Mouse (Mus musculus) heart, embryonic 14.5 days (tissue): Measurements from ENCODE around the gene Gm15128. TPM values are rescaled to one million over a fixed set of nuclear protein-coding genes. Genes with fewer than 3 reads are reported as not detected.
"Not testable (repeated sequence)": the region's sequence is repeated elsewhere in the genome, so short reads cannot be mapped to it uniquely, and the experiment has no call there.

Source experiments
- ATAC-seq: fragments of 200-750 bp; cut with Nextera tagmentation; 2 replicates; pipeline ENCODE4 v1.8.0; 2017; ENCODE audit warnings: low read depth, moderate TSS enrichment; ENCODE audit not compliant: insufficient number of reproducible peaks, insufficient read depth, low FRiP score
- H3K27ac ChIP-seq, 2 experiments: fragments of 200-500 bp in 1 of 2; fragments of 300-500 bp in 1 of 2; sonication (generic) in 1 of 2; replicated peaks in 1 of 2; 2 replicates each; pipeline ENCODE4 v1.5.1; 2012 to 2014; ENCODE audit warnings: low read depth in 2 of 2, low read length in 2 of 2, control low read depth in 1 of 2, mild to moderate bottlenecking in 1 of 2, mixed read lengths in 1 of 2; ENCODE audit not compliant: control insufficient read depth in 1 of 2, insufficient read depth in 1 of 2
- H3K27me3 ChIP-seq: fragments of 300-500 bp; sonication (generic); 2 replicates; pipeline ENCODE4 v1.6.1; 2014; ENCODE audit warnings: mild to moderate bottlenecking, low read length, control low read depth; ENCODE audit not compliant: control insufficient read depth, insufficient read depth
- H3K36me3 ChIP-seq: fragments of 300-500 bp; sonication (generic); 2 replicates; pipeline ENCODE4 v1.6.1; 2014; ENCODE audit warnings: mild to moderate bottlenecking, control low read depth, low read length, mixed read lengths; ENCODE audit not compliant: control insufficient read depth, insufficient read depth
- H3K4me1 ChIP-seq, 2 experiments: fragments of 200-500 bp in 1 of 2; fragments of 300-500 bp in 1 of 2; sonication (generic) in 1 of 2; 2 replicates each; pipeline ENCODE4 v1.6.1; 2012 to 2014; ENCODE audit warnings: low read length in 2 of 2, control low read depth in 1 of 2, mixed read lengths in 1 of 2; ENCODE audit not compliant: control insufficient read depth in 2 of 2, insufficient read depth in 2 of 2
- H3K4me2 ChIP-seq: fragments of 300-500 bp; sonication (generic); 2 replicates; pipeline ENCODE4 v1.6.1; 2014; ENCODE audit warnings: mild to moderate bottlenecking, low read length
- H3K4me3 ChIP-seq, 2 experiments: fragments of 200-500 bp in 1 of 2; fragments of 300-500 bp in 1 of 2; sonication (generic) in 1 of 2; 2 replicates each; pipeline ENCODE4 v1.5.1; 2012 to 2014; ENCODE audit warnings: low read length in 2 of 2, mild to moderate bottlenecking in 2 of 2, control low read depth in 1 of 2, low read depth in 1 of 2, moderate library complexity in 1 of 2; ENCODE audit not compliant: control insufficient read depth in 1 of 2, insufficient read depth in 1 of 2
- H3K9ac ChIP-seq: fragments of 300-500 bp; sonication (generic); 2 replicates; pipeline ENCODE4 v1.6.1; 2014; ENCODE audit warnings: mild to moderate bottlenecking, low read length
- H3K9me3 ChIP-seq: fragments of 300-500 bp; sonication (generic); 2 replicates; pipeline ENCODE4 v1.6.1; 2016; ENCODE audit warnings: low read length, control low read depth; ENCODE audit not compliant: control insufficient read depth
- WGBS: fragments of 180-500 bp; shearing (Covaris S2); extraction: QIAGEN DNeasy Blood & Tissue Kit; methylation state at CpG from one replicate; pipeline ENCODE4 v1.1.7; 2014; 5-methylcytosine and 5-hydroxymethylcytosine counted together
- polyA plus RNA-seq: library from polyadenylated mRNA; unstranded; fragments of >200 nt; fragmentation: Nextera tagmentation; extraction: Ambion mirVana; gene quantifications from 2 replicates; pipeline ENCODE4 v1.2.1, GENCODE M21; 2014

Gene Gm15128
- not detected in 2 replicates for polyA plus RNA-seq

DNA sequence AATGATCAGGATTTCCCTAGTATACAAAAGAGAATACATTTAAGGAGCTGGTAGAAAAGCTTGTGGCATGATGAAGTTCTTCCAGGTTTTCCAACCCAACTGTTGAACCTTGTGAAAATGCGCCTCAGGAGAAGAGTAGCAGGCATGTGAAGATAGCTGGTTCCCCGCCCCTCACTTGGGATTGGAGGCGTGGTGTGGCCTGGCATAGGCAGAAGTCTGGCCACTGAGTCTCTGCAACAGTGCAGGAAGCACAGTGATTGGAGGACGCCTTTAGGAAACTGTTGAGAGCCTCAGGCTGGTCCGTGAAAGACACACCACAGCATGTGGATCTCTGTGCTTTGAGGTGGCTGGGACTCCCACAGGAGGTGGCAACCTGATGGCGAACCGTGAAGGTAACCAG, at the start of gene Gm15128:
Gm15128 (plus strand) TSS at position 301 of the 400 bp plus-strand sequence.
- ATAC-seq: not testable (repeated sequence)

More for the DNA sequence above, at the start of gene Gm15128:
- H3K36me3 ChIP-seq, H3K4me1 ChIP-seq, H3K4me2 ChIP-seq, H3K27ac ChIP-seq, H3K4me3 ChIP-seq, H3K9ac ChIP-seq, H3K9me3 ChIP-seq, H3K27me3 ChIP-seq: not testable (repeated sequence)
- WGBS: 64% methylated on average over 7 of the region's 7 CpGs

Other genes starting within 250 kb of the Gm15128 start
- 4.9 and 5.0 TPM in 2 replicates for gene Lrch2, start 211.9 kb upstream of the Gm15128 start, polyA plus RNA-seq
- not detected in 2 replicates for gene Gm15080, start 227.0 kb downstream of the Gm15128 start, polyA plus RNA-seq